Mouse (Mus musculus) MEL (cell line): ENCODE results near the gene B4galnt3. TPM values are rescaled to one million over a fixed set of nuclear protein-coding genes. Genes with fewer than 3 reads are reported as not detected.
A peak's percentile ranks its signal among the peaks of the same experiment; 100 is the strongest.

ENCODE experiments used
- DNase-seq: peaks from one replicate; pipeline ENCODE4 v3.0.0; 2011; ENCODE audit warnings: low read depth, low spot score
- H3K27ac ChIP-seq: 2 replicates; pipeline ENCODE4 v1.5.1; 2012; ENCODE audit warnings: low read depth, mild to moderate bottlenecking, control low read depth, low read length, moderate library complexity; ENCODE audit not compliant: control insufficient read depth
- H3K27me3 ChIP-seq, 2 experiments: fragments of 150-350 bp in 1 of 2; sonication (generic) in 1 of 2; 2 replicates each; pipeline ENCODE4 v1.6.1; 2012; ENCODE audit warnings: low read length in 2 of 2, mild to moderate bottlenecking in 2 of 2, improper control_type of control experiment in 1 of 2, moderate library complexity in 1 of 2; ENCODE audit not compliant: insufficient read depth in 2 of 2, control insufficient read depth in 1 of 2
- H3K36me3 ChIP-seq, 2 experiments: 2 replicates each; pipeline ENCODE4 v1.6.1; 2012 to 2014; ENCODE audit warnings: low read length in 2 of 2, improper control_type of control experiment in 1 of 2, inconsistent platforms in 1 of 2, mild to moderate bottlenecking in 1 of 2; ENCODE audit not compliant: insufficient read depth in 2 of 2, control insufficient read depth in 1 of 2
- H3K4me1 ChIP-seq, 2 experiments: fragments of 150-350 bp in 1 of 2; sonication (generic) in 1 of 2; 2 replicates each; pipeline ENCODE4 v1.6.1; 2012; ENCODE audit warnings: low read length in 2 of 2, improper control_type of control experiment in 1 of 2, mild to moderate bottlenecking in 1 of 2; ENCODE audit not compliant: insufficient read depth in 2 of 2, control insufficient read depth in 1 of 2
- H3K4me3 ChIP-seq, 2 experiments: fragments of 150-350 bp in 1 of 2; sonication (generic) in 1 of 2; 2 replicates each; pipeline ENCODE4 v1.5.1; 2012; ENCODE audit warnings: low read depth in 2 of 2, low read length in 2 of 2, mild to moderate bottlenecking in 2 of 2, moderate library complexity in 2 of 2, control low read depth in 1 of 2, improper control_type of control experiment in 1 of 2; ENCODE audit not compliant: control insufficient read depth in 1 of 2, insufficient read depth in 1 of 2
- H3K79me2 ChIP-seq: 2 replicates; pipeline ENCODE4 v1.6.1; 2012; ENCODE audit warnings: mild to moderate bottlenecking, low read length, moderate library complexity; ENCODE audit not compliant: control insufficient read depth, poor library complexity, insufficient read depth
- H3K9ac ChIP-seq: 2 replicates; pipeline ENCODE4 v1.6.1; 2012; ENCODE audit warnings: low read depth, mild to moderate bottlenecking, control low read depth, low read length, moderate library complexity; ENCODE audit not compliant: control insufficient read depth, poor library complexity, severe bottlenecking
- H3K9me3 ChIP-seq: fragments of 150-350 bp; sonication (generic); replicated peaks from 2 replicates; pipeline ENCODE4 v1.6.1; 2012; ENCODE audit warnings: mild to moderate bottlenecking, low read length, improper control_type of control experiment, moderate library complexity; ENCODE audit not compliant: insufficient read depth
- CHD2 ChIP-seq: IDR thresholded peaks from 2 replicates; pipeline ENCODE4 v1.6.1; 2011; ENCODE audit warnings: low read length, improper control_type of control experiment
- E2F4 ChIP-seq: IDR thresholded peaks from 2 replicates; pipeline ENCODE4 v1.6.1; 2011; ENCODE audit warnings: low read depth, low read length, improper control_type of control experiment, borderline replicate concordance
- KAT2A ChIP-seq: conservative IDR thresholded peaks from 2 replicates; pipeline ENCODE4 v1.6.1; 2012; ENCODE audit warnings: low read depth, low read length, improper control_type of control experiment, inconsistent platforms
- MEF2A ChIP-seq: IDR thresholded peaks from 2 replicates; pipeline ENCODE4 v1.6.1; 2014; ENCODE audit warnings: low read depth, mild to moderate bottlenecking, inconsistent platforms, low read length, improper control_type of control experiment; ENCODE audit not compliant: poor library complexity, insufficient replicate concordance, severe bottlenecking; ENCODE audit errors: extremely low read depth
- POLR2A ChIP-seq, 2 experiments: IDR thresholded peaks; 2 replicates each; pipeline ENCODE4 v1.6.1; 2011 to 2012; ENCODE audit warnings: low read length in 2 of 2, mild to moderate bottlenecking in 2 of 2, control low read depth in 1 of 2, improper control_type of control experiment in 1 of 2, low read depth in 1 of 2, moderate library complexity in 1 of 2; ENCODE audit not compliant: control insufficient read depth in 1 of 2, insufficient read depth in 1 of 2, poor library complexity in 1 of 2
- RAD21 ChIP-seq: IDR thresholded peaks from 2 replicates; pipeline ENCODE4 v1.6.1; 2011; ENCODE audit warnings: mild to moderate bottlenecking, low read depth, low read length, improper control_type of control experiment
- SIN3A ChIP-seq: IDR thresholded peaks from 2 replicates; pipeline ENCODE4 v1.6.1; 2012; ENCODE audit warnings: low read length, improper control_type of control experiment, inconsistent platforms
- SMC3 ChIP-seq: IDR thresholded peaks from 2 replicates; pipeline ENCODE4 v1.6.1; 2011; ENCODE audit warnings: low read depth, low read length, improper control_type of control experiment
- TAL1 ChIP-seq: IDR thresholded peaks from 2 replicates; pipeline ENCODE4 v1.6.1; 2012; ENCODE audit warnings: mild to moderate bottlenecking, inconsistent platforms, low read length, moderate library complexity, mixed read lengths
- UBTF ChIP-seq: IDR thresholded peaks from 2 replicates; pipeline ENCODE4 v1.6.1; 2012; ENCODE audit warnings: low read depth, mild to moderate bottlenecking, inconsistent platforms, low read length, improper control_type of control experiment, moderate library complexity, borderline replicate concordance; ENCODE audit not compliant: insufficient read depth
- USF1 ChIP-seq: IDR thresholded peaks from 2 replicates; pipeline ENCODE4 v1.6.1; 2014; ENCODE audit warnings: low read depth, mild to moderate bottlenecking, inconsistent platforms, low read length, improper control_type of control experiment, moderate library complexity
- ZC3H11A ChIP-seq: IDR thresholded peaks from 2 replicates; pipeline ENCODE4 v1.6.1; 2012; ENCODE audit warnings: low read depth, mild to moderate bottlenecking, inconsistent platforms, low read length, improper control_type of control experiment
- polyA plus RNA-seq, 2 experiments: library from polyadenylated mRNA; stranded (reverse) in 1 of 2; unstranded in 1 of 2; fragments of >175 nt in 1 of 2; fragments of >200 nt in 1 of 2; gene quantifications; 2 replicates each; pipeline versions ENCODE4 v1.2.1 to v1.2.4; 2012; ENCODE audit warnings: low replicate concordance in 2 of 2, low read depth in 1 of 2; ENCODE audit not compliant: insufficient read length in 2 of 2, insufficient read depth in 1 of 2, missing spikeins in 1 of 2
- total RNA-seq: library from RNA; depleted of rRNA; stranded (reverse); fragments of 300-350 nt; gene quantifications from 2 replicates; pipeline ENCODE4 v1.2.3, GENCODE M21; 2012

Gene B4galnt3
- total and polyA plus RNA-seq, 3 experiments: 1.3 to 1.5 TPM; not detected in 1

GRCm38 (mm10) chr6:120187587-120188176, 106.7 kb downstream of the B4galnt3 start (continued):
- TF ChIP-seq USF1: no peak
- TF ChIP-seq SMC3: no peak; the same call in 1 of the 2 replicates
- no peak for TF ChIP-seq ZC3H11A
- TF ChIP-seq MEF2A: no peak
- no peak for TF ChIP-seq UBTF
- no peak; the same call in 1 of the 2 replicates for TF ChIP-seq RAD21
- peak; percentile 65; the same call in 1 of the 2 replicates for TF ChIP-seq SIN3A

GRCm38 (mm10) chr6:120186594-120186993, 107.8 kb downstream of the B4galnt3 start:
- H3K9ac ChIP-seq: no peak overlapping the region
- peaks cover 0 to 4% of the 10 kb centered on the region in 2 experiments; a peak in 2 of 4 replicates for H3K36me3 ChIP-seq
- no peaks in the 10 kb centered on the region; the same call in 1 of the 2 replicates for H3K79me2 ChIP-seq
- H3K4me3 ChIP-seq: no peak overlapping the region
- no peaks in the 10 kb centered on the region for H3K9me3 ChIP-seq
- H3K27ac ChIP-seq: no peak overlapping the region
- DNase-seq: no peak
- peaks cover 0 to 8% of the 10 kb centered on the region in 2 experiments; a peak in 3 of 4 replicates for H3K4me1 ChIP-seq
- no peak for TF ChIP-seq CHD2
- H3K27me3 ChIP-seq: no peaks in the 10 kb centered on the region

- no peak for DNase-seq
- H3K27me3 ChIP-seq: no peaks in the 10 kb centered on the region
- no peak overlapping the region for H3K27ac ChIP-seq
- no peaks in the 10 kb centered on the region; the same call in 1 of the 2 replicates for H3K79me2 ChIP-seq
- TF ChIP-seq E2F4: no peak
- TF ChIP-seq POLR2A (IDR thresholded peaks at IDR 0.05; ENCODE audit: control insufficient read depth in 1 of 2, insufficient read depth in 1 of 2, low read depth in 1 of 2, low read length in 2 of 2, poor library complexity in 1 of 2): no peak
- TF ChIP-seq TAL1: no peak
- no peak for TF ChIP-seq KAT2A
- H3K4me1 ChIP-seq: peaks cover 0 to 8% of the 10 kb centered on the region in 2 experiments
- peaks cover 0 to 4% of the 10 kb centered on the region in 2 experiments; a peak in 2 of 4 replicates for H3K36me3 ChIP-seq
- H3K4me3 ChIP-seq: no peak overlapping the region
- H3K9ac ChIP-seq: no peak overlapping the region
- no peaks in the 10 kb centered on the region for H3K9me3 ChIP-seq
Observed at GRCm38 (mm10) chr6:120185756-120186155, 108.6 kb downstream of the B4galnt3 start.
